Mouse (Mus musculus) MEL (cell line): ENCODE data around the gene Rnf126. TPM values are rescaled to one million over a fixed set of nuclear protein-coding genes. Genes with fewer than 3 reads are reported as not detected.
A peak's percentile ranks its signal among the peaks of the same experiment; 100 is the strongest.

Source experiments
- DNase-seq: peaks from one replicate; pipeline ENCODE4 v3.0.0; 2011; ENCODE audit warnings: low read depth, low spot score
- H3K27ac ChIP-seq: 2 replicates; pipeline ENCODE4 v1.5.1; 2012; ENCODE audit warnings: low read depth, mild to moderate bottlenecking, control low read depth, low read length, moderate library complexity; ENCODE audit not compliant: control insufficient read depth
- H3K27me3 ChIP-seq, 2 experiments: fragments of 150-350 bp in 1 of 2; sonication (generic) in 1 of 2; 2 replicates each; pipeline ENCODE4 v1.6.1; 2012; ENCODE audit warnings: low read length in 2 of 2, mild to moderate bottlenecking in 2 of 2, improper control_type of control experiment in 1 of 2, moderate library complexity in 1 of 2; ENCODE audit not compliant: insufficient read depth in 2 of 2, control insufficient read depth in 1 of 2
- H3K36me3 ChIP-seq, 2 experiments: 2 replicates each; pipeline ENCODE4 v1.6.1; 2012 to 2014; ENCODE audit warnings: low read length in 2 of 2, improper control_type of control experiment in 1 of 2, inconsistent platforms in 1 of 2, mild to moderate bottlenecking in 1 of 2; ENCODE audit not compliant: insufficient read depth in 2 of 2, control insufficient read depth in 1 of 2
- H3K4me1 ChIP-seq, 2 experiments: fragments of 150-350 bp in 1 of 2; sonication (generic) in 1 of 2; 2 replicates each; pipeline ENCODE4 v1.6.1; 2012; ENCODE audit warnings: low read length in 2 of 2, improper control_type of control experiment in 1 of 2, mild to moderate bottlenecking in 1 of 2; ENCODE audit not compliant: insufficient read depth in 2 of 2, control insufficient read depth in 1 of 2
- H3K4me3 ChIP-seq, 2 experiments: fragments of 150-350 bp in 1 of 2; sonication (generic) in 1 of 2; 2 replicates each; pipeline ENCODE4 v1.5.1; 2012; ENCODE audit warnings: low read depth in 2 of 2, low read length in 2 of 2, mild to moderate bottlenecking in 2 of 2, moderate library complexity in 2 of 2, control low read depth in 1 of 2, improper control_type of control experiment in 1 of 2; ENCODE audit not compliant: control insufficient read depth in 1 of 2, insufficient read depth in 1 of 2
- H3K79me2 ChIP-seq: 2 replicates; pipeline ENCODE4 v1.6.1; 2012; ENCODE audit warnings: mild to moderate bottlenecking, low read length, moderate library complexity; ENCODE audit not compliant: control insufficient read depth, poor library complexity, insufficient read depth
- H3K9ac ChIP-seq: 2 replicates; pipeline ENCODE4 v1.6.1; 2012; ENCODE audit warnings: low read depth, mild to moderate bottlenecking, control low read depth, low read length, moderate library complexity; ENCODE audit not compliant: control insufficient read depth, poor library complexity, severe bottlenecking
- H3K9me3 ChIP-seq: fragments of 150-350 bp; sonication (generic); replicated peaks from 2 replicates; pipeline ENCODE4 v1.6.1; 2012; ENCODE audit warnings: mild to moderate bottlenecking, low read length, improper control_type of control experiment, moderate library complexity; ENCODE audit not compliant: insufficient read depth
- BHLHE40 ChIP-seq: IDR thresholded peaks from 2 replicates; pipeline ENCODE4 v1.6.1; 2012; ENCODE audit warnings: low read depth, mild to moderate bottlenecking, inconsistent platforms, low read length, improper control_type of control experiment, borderline replicate concordance
- CTCF ChIP-seq, 3 experiments: IDR thresholded peaks in 2 of 3; conservative IDR thresholded peaks in 1 of 3; 2 replicates each; pipeline ENCODE4 v1.5.1; 2011 to 2012; ENCODE audit warnings: low read length in 3 of 3, low read depth in 2 of 3, mild to moderate bottlenecking in 2 of 3, improper control_type of control experiment in 1 of 3, inconsistent platforms in 1 of 3, mixed read lengths in 1 of 3, moderate library complexity in 1 of 3; ENCODE audit not compliant: control insufficient read depth in 1 of 3, insufficient read depth in 1 of 3, poor library complexity in 1 of 3, severe bottlenecking in 1 of 3
- E2F4 ChIP-seq: IDR thresholded peaks from 2 replicates; pipeline ENCODE4 v1.6.1; 2011; ENCODE audit warnings: low read depth, low read length, improper control_type of control experiment, borderline replicate concordance
- ELF1 ChIP-seq: IDR thresholded peaks from 2 replicates; pipeline ENCODE4 v1.6.1; 2014; ENCODE audit warnings: low read depth, mild to moderate bottlenecking, inconsistent platforms, low read length, improper control_type of control experiment, moderate library complexity
- GATA1 ChIP-seq: IDR thresholded peaks from 2 replicates; pipeline ENCODE4 v1.6.1; 2011; ENCODE audit warnings: low read depth, low read length, improper control_type of control experiment
- MAZ ChIP-seq: IDR thresholded peaks from 2 replicates; pipeline ENCODE4 v1.6.1; 2012; ENCODE audit warnings: low read depth, mild to moderate bottlenecking, inconsistent platforms, low read length, improper control_type of control experiment
- MEF2A ChIP-seq: IDR thresholded peaks from 2 replicates; pipeline ENCODE4 v1.6.1; 2014; ENCODE audit warnings: low read depth, mild to moderate bottlenecking, inconsistent platforms, low read length, improper control_type of control experiment; ENCODE audit not compliant: poor library complexity, insufficient replicate concordance, severe bottlenecking; ENCODE audit errors: extremely low read depth
- MYB ChIP-seq: IDR thresholded peaks from 2 replicates; pipeline ENCODE4 v1.6.1; 2011; ENCODE audit warnings: mild to moderate bottlenecking, low read depth, low read length, improper control_type of control experiment
- NELFE ChIP-seq: IDR thresholded peaks from 2 replicates; pipeline ENCODE4 v1.6.1; 2011; ENCODE audit warnings: low read depth, low read length, improper control_type of control experiment
- POLR2A ChIP-seq, 2 experiments: IDR thresholded peaks; 2 replicates each; pipeline ENCODE4 v1.6.1; 2011 to 2012; ENCODE audit warnings: low read length in 2 of 2, mild to moderate bottlenecking in 2 of 2, control low read depth in 1 of 2, improper control_type of control experiment in 1 of 2, low read depth in 1 of 2, moderate library complexity in 1 of 2; ENCODE audit not compliant: control insufficient read depth in 1 of 2, insufficient read depth in 1 of 2, poor library complexity in 1 of 2
- POLR2AphosphoS2 ChIP-seq: IDR thresholded peaks from 2 replicates; pipeline ENCODE4 v1.6.1; 2011; ENCODE audit warnings: low read length, improper control_type of control experiment
- POLR2AphosphoS5 ChIP-seq: IDR thresholded peaks from 2 replicates; pipeline ENCODE4 v1.6.1; 2012; ENCODE audit warnings: low read depth, borderline replicate concordance, mild to moderate bottlenecking, inconsistent platforms, low read length, moderate library complexity, mixed read lengths
- RAD21 ChIP-seq: IDR thresholded peaks from 2 replicates; pipeline ENCODE4 v1.6.1; 2011; ENCODE audit warnings: mild to moderate bottlenecking, low read depth, low read length, improper control_type of control experiment
- SMC3 ChIP-seq: IDR thresholded peaks from 2 replicates; pipeline ENCODE4 v1.6.1; 2011; ENCODE audit warnings: low read depth, low read length, improper control_type of control experiment
- TAL1 ChIP-seq: IDR thresholded peaks from 2 replicates; pipeline ENCODE4 v1.6.1; 2012; ENCODE audit warnings: mild to moderate bottlenecking, inconsistent platforms, low read length, moderate library complexity, mixed read lengths
- USF1 ChIP-seq: IDR thresholded peaks from 2 replicates; pipeline ENCODE4 v1.6.1; 2014; ENCODE audit warnings: low read depth, mild to moderate bottlenecking, inconsistent platforms, low read length, improper control_type of control experiment, moderate library complexity
- USF2 ChIP-seq, 2 experiments: IDR thresholded peaks; 2 replicates each; pipeline ENCODE4 v1.6.1; 2011 to 2012; ENCODE audit warnings: improper control_type of control experiment in 2 of 2, low read length in 2 of 2, borderline replicate concordance in 1 of 2, inconsistent platforms in 1 of 2, low read depth in 1 of 2, mild to moderate bottlenecking in 1 of 2; ENCODE audit not compliant: insufficient read depth in 1 of 2
- ZC3H11A ChIP-seq: IDR thresholded peaks from 2 replicates; pipeline ENCODE4 v1.6.1; 2012; ENCODE audit warnings: low read depth, mild to moderate bottlenecking, inconsistent platforms, low read length, improper control_type of control experiment
- ZMIZ1 ChIP-seq: IDR thresholded peaks from 2 replicates; pipeline ENCODE4 v1.6.1; 2012; ENCODE audit warnings: low read depth, mild to moderate bottlenecking, inconsistent platforms, low read length, improper control_type of control experiment, moderate library complexity
- ZNF384 ChIP-seq: IDR thresholded peaks from 2 replicates; pipeline ENCODE4 v1.6.1; 2012; ENCODE audit warnings: low read depth, mild to moderate bottlenecking, inconsistent platforms, low read length, improper control_type of control experiment
- polyA plus RNA-seq, 2 experiments: library from polyadenylated mRNA; stranded (reverse) in 1 of 2; unstranded in 1 of 2; fragments of >175 nt in 1 of 2; fragments of >200 nt in 1 of 2; gene quantifications; 2 replicates each; pipeline versions ENCODE4 v1.2.1 to v1.2.4; 2012; ENCODE audit warnings: low replicate concordance in 2 of 2, low read depth in 1 of 2; ENCODE audit not compliant: insufficient read length in 2 of 2, insufficient read depth in 1 of 2, missing spikeins in 1 of 2
- total RNA-seq: library from RNA; depleted of rRNA; stranded (reverse); fragments of 300-350 nt; gene quantifications from 2 replicates; pipeline ENCODE4 v1.2.3, GENCODE M21; 2012

Gene Rnf126
- total and polyA plus RNA-seq, 3 experiments = 84.8 to 184 (median 174) TPM

DNA sequence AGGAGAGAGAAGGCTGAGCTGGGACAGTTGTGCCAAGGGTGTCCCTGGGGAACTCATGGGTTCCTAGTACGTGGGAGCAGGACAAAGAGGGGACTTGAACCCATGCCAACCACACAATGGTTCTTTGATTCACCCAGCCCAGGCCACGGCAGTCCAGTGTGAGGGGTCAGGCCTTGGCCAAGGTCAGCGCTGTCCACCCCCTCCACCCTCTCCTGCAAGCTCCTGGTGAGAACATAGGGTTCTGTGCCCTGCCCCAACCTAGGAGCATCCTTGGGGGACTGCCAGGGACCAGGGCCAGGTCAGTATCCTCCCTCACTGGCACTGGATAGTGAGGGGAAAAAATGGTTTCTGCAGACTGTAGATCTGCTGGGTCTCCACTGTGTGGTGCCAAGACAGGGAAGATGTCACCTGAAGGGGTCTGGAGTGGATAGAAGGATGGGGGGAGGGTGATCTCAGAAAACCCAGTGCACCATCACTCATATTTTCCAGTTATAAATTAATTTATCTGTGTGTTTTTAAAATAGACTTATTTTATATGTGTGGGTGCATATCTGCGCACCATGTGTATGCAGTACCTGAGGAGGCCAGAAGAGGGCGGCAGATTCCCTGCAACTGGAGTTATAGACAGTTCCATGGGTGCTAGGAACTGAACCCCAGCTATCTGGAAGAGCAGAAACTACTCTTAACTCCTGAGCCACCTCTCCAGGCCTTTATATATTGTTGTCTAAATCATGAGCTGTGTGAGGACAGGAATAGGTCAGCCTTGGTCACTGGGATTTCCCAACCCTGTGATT, 7.9 kb upstream of the Rnf126 start:
- no peak overlapping the region for H3K4me3 ChIP-seq
- peak; percentile 64 to 70 (median 65) for TF ChIP-seq CTCF (IDR thresholded peaks at IDR 0.05 in 2 of 3, conservative IDR thresholded peaks at IDR 0.05 in 1 of 3; ENCODE audit: control insufficient read depth in 1 of 3, insufficient read depth in 1 of 3, low read depth in 2 of 3, low read length in 3 of 3, poor library complexity in 1 of 3, severe bottlenecking in 1 of 3)
- no peak for TF ChIP-seq ZC3H11A
- no peak for TF ChIP-seq USF1
- peak; percentile 30 for TF ChIP-seq RAD21
- TF ChIP-seq SMC3 = peak; percentile 49
- no peak for TF ChIP-seq ELF1
- TF ChIP-seq ZNF384 = no peak
- TF ChIP-seq GATA1 = no peak
- TF ChIP-seq MEF2A = no peak
- no peak for TF ChIP-seq POLR2AphosphoS2
- no peak for TF ChIP-seq NELFE
- TF ChIP-seq MAZ = no peak
- no peaks in the 10 kb centered on the region for H3K36me3 ChIP-seq
- H3K9ac ChIP-seq = no peak overlapping the region
- no peaks in the 10 kb centered on the region for H3K79me2 ChIP-seq
- DNase-seq = peak; percentile 65
- H3K27me3 ChIP-seq = no peaks in the 10 kb centered on the region
- no peaks in the 10 kb centered on the region for H3K9me3 ChIP-seq
- H3K27ac ChIP-seq = no peak overlapping the region
- no peaks in the 10 kb centered on the region for H3K4me1 ChIP-seq

DNA sequence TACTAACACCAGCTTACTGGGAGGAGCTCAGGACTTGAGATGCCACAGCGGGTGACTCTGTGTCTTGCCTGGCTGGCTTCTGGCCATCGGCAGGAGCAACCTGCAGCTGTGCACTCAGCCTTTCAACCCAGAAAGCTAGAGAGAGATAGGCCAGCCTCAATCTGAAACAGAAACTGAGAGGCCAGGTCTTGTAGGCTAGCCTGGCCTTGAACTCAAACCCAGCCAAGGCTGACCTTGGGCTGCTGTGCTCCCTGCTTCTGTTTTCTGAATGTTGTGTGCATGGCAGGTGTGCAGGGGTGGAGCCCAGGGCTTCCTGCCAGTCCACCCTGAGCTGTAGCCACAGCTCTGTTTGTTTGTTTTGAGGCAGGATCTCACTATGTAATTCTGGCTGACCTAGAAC, 6.5 kb upstream of the Rnf126 start:
- H3K9me3 ChIP-seq = no peaks in the 10 kb centered on the region
- no peaks in the 10 kb centered on the region for H3K27me3 ChIP-seq
- no peak overlapping the region for H3K4me3 ChIP-seq
- no peaks in the 10 kb centered on the region for H3K79me2 ChIP-seq
- peaks cover 0 to 1% of the 10 kb centered on the region in 2 experiments; a peak in 2 of 4 replicates for H3K4me1 ChIP-seq
- TF ChIP-seq SMC3 (no peak), MEF2A (no peak), ZMIZ1 (no peak), USF2 (IDR thresholded peaks at IDR 0.05; ENCODE audit: borderline replicate concordance in 1 of 2, insufficient read depth in 1 of 2, low read depth in 1 of 2, low read length in 2 of 2) (no peak), POLR2AphosphoS2 (no peak), TAL1 (no peak), ZNF384 (no peak), MYB (no peak), E2F4 (no peak), POLR2AphosphoS5 (no peak), RAD21 (no peak), POLR2A (IDR thresholded peaks at IDR 0.05; ENCODE audit: control insufficient read depth in 1 of 2, insufficient read depth in 1 of 2, low read depth in 1 of 2, low read length in 2 of 2, poor library complexity in 1 of 2) (no peak), BHLHE40 (no peak)
- no peak overlapping the region for H3K9ac ChIP-seq
- no peak for DNase-seq
- H3K27ac ChIP-seq = no peak overlapping the region
- H3K36me3 ChIP-seq = no peaks in the 10 kb centered on the region; a peak in 1 of 4 replicates
